Mouse (Mus musculus) erythroblast, embryonic 14.5 days (primary cell): ENCODE measurements at regions not wholly inside any gene's neighbourhood (a gene's known extent, or its start where the extent isn't known, plus 50 kb on each side); places are given as distances from the start of the nearest gene placed in this dataset.

Experiments
- GATA1 ChIP-seq: IDR thresholded peaks from 2 replicates; pipeline ENCODE4 v1.6.1; 2012; ENCODE audit warnings: low read length, inconsistent platforms, mixed read lengths
- TAL1 ChIP-seq: IDR thresholded peaks from 3 replicates; pipeline ENCODE4 v1.6.1; 2012; ENCODE audit warnings: low read length, inconsistent platforms, mixed read lengths

GRCm38 (mm10) chr10:117556027-117556789 is 73.1 kb upstream of the Cpm start:
- TF ChIP-seq GATA1 (no peak), TAL1 (no peak)
